Mouse (Mus musculus) cerebellum, postnatal 25 days (tissue): ENCODE measurements around the gene Socs2.
"Not testable (repeated sequence)": the region's sequence is repeated elsewhere in the genome, so short reads cannot be mapped to it uniquely, and the experiment has no call there.

Source experiments
- DNase-seq, 2 experiments: peaks; one replicate each; pipeline ENCODE4 v3.0.0; 2021; ENCODE audit warnings: mixed read lengths in 2 of 2

Socs2 gene

DNA sequence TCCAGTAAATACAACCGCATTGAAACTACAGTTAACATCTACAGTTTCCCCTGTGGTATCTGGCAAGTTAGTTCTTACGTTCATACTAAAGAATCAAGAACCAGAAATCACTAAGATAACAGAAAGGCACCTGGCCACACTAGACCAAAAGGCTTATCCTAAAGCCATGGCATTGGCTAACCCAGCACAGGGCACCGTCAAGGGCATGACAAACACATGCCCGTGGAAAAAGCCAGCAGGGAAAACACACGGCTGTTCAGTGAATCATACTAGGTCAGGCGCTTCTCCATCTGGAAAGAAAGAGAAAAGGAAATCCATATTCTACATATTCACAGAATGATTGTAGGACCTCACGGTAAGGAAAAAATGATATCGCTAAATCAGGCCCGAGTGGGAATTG is 26.1 kb downstream of the Socs2 start:
- DNase-seq = no peak

DNA sequence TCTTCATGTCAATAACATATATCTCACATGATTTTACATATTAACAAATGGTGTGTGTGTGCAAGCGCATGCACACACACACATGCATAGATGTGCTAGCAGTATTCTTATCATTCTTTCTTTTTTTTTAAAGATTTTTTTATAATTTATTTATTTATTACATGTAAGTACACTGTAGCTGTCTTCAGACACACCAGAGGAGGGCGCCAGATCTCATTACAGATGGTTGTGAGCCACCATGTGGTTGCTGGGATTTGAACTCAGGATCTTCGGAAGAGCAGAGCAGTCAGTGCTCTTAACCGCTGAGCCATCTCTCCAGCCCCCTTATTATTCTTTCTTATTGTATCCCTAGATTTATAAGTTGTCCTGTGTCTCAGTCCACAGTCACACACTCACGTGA is 27.2 kb downstream of the Socs2 start:
- DNase-seq = not testable (repeated sequence)

DNA sequence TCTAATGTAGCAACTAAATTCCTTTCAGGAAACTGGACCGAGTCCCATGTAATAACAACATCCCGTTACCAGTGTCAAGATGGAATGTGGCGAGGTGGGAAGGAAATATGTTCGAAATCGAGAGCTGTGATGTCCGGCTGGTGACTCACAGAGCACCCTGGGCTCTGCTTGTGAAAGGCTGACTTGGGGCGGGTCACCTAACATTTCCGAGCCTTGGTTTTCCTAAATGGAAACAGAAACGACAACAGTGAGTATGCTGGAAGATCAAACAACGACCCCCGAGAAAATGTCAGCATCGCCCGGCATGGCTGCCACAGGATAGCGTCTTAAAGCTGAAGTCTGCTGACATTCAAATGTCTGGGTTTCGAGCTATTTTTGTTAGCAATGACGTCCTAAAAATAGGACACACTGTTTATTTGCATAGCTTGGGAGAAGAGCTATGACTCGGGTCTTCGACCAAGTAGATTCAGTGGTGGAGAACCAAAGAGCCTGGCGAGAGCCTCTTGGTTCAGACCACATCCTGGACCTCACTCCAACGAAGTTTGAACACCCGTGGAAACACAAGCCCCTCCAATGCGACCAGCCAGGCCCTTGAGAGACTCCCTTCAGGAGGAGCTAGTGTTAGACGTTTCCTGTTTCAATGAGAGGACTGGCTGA is 28.0 kb downstream of the Socs2 start:
- no peak for DNase-seq

DNA sequence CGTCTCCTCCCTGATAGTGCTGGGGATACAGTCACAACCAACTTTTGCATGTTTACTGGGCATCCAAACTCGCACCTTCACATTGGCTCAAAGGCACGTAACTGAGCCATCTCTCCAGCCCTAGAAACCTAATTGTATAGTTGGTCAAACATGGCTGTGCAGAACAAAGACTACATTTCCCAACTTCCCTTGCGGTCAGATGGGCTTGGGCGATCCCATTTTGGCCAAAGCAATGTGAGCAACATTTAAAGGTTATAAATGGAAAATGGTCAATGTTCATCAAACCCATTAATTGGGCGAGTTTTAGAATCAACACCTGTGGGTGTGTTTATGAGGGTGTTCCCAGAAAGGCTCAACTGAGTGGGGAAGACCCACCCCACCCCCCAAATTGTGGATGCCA is 30.5 kb downstream of the Socs2 start:
- DNase-seq = no peak

DNA sequence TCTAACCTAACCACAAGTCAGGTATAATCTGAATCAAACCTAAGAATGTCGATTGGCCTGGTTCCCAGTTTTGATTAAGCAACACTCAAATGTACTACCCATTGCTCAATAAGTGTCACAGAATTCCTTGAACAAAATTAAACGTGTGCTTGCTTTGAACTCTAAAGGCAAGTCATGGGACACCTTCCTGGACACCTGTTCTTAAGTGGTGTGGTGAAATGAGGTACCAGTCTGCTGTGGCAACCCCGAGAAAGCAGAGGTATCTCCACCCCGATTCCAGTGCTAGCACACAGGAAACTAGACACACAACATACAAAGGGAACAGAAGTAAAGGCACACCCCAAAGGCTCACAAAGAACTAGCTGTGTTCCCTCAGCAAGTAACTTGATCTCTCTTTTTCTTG is 31.2 kb downstream of the Socs2 start:
- DNase-seq = no peak

DNA sequence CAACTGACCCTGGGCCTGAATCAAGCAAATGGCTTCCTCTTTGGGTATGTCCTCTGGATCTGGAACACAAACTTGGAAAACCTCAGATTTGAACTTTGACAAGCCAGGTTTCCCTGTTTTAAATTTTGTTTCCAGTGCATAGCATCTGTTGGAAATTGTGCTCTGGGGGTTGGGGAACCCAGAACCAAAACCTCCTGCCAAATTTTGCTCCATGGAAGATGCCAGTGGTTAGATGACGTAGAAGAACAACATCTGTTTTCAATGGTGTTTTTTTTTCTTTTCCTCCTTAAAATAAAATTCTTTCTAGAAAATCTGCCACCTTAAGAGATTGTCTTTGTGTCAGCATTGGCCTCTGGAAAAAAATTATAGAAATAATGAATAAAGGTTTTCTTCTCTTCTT is 31.9 kb downstream of the Socs2 start:
- DNase-seq = no peak

DNA sequence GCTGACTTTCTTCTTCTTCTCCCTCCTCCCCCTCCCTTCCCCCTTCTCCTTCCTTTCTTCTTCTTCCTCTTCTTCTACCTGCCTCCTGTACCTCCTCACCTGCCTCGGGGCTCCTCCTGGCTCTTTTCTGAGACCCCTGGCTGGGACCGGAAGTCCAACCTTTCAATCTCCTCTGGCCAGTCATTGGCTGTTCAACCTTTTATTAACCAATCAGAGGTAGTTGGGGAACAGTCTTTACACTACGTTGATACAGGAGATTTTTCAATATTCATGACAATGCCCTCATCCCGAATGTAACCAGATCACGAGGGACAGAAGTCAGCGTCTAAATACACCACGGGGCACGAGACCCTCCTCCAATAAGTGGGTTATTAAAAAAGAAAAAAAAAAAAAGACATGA is 32.5 kb downstream of the Socs2 start:
- no peak for DNase-seq

DNA sequence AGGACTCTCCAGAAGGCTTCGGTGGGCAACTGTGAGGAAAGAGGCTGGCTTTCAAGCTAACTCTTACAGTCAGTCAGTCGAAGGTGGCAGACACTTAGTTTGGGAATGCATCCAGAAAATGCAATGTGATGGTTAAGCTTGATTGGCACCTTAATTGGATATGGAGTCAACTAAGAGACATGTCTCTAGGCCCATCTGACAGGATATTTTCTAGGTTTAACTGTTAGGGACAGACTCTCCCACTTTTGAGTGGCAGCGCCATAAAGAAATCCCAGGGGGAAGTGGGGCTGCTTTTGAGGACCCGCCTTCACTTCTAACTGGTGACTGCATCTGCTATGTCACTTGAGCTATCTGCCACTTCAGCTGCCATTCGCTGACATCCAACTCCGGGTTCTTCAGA is 43.6 kb downstream of the Socs2 start:
- DNase-seq = no peak

DNA sequence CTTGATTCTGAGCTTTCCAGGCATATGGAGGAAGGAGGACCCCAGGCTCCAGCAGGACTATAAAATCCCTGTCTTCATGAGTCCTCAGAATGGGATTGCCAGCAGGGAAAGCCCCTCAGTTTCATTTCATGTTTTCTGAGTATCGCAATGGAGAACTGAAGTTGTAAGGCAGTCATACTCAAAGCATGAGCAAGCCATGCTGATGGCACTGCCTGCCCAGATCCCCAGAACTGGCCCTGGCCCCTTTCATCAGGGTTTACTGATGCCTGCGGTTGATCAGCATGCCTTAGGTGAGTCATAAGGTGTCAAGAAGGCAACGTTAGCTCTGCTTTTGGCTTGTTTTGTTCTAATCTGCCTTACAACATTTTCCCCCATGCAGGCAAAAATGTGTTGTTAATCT is 45.0 kb downstream of the Socs2 start:
- DNase-seq = no peak

DNA sequence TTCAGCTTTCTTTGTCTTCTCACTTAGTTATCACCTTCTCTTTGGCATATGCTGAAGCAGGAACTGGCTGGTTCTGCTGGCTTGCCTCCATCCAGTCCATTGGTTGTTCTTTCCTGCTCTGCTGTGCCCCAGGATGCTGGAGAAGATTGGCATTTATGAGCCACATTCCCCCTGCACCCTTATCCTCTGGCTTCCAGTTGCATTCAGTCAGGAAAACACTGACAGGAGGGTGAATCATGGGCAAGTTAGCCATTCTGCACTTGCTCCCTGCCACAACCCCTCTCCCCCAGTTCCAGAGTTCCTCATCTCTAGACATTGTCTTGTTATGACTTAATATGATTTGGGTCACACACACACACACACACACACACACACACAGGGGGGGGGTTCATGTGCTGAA is 47.8 kb downstream of the Socs2 start:
- no peak for DNase-seq

DNA sequence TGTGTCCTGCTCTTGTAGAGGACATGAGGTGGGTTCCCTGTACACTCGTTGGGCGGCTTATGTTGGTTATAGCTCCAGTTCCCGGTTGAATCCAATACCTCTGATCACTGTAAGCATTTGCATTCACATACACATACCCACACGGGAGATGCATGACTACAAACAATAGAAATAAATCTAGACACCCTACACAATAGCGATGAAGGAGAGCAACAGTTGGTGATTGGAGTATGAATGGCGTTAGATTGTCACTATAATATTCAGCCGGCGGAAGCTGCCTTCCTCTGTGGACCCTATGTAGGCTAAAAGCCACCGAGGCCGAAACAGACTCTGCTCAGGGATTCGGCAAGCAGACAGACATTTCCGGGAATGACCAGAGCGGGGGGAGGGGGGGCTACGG is 48.8 kb downstream of the Socs2 start:
- no peak for DNase-seq

DNA sequence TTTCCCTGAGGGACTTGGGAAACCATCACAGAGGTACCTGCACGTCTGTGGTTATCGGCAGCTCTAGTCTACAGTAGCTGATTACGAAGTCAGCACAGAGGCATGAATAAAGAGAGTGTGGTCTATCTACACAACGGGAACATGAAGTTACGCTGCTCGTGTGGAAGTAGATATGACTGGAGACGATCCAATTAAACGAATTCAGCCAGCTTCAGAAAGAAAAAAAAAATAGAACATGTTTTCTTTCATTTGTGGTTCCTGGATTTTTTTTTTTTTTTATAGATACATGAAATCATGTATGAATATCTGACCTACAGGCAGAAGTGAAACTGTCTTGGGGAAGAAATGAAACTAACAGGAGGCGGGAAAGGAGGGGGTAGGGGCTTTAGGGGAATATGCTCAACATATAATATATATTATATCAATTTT is 49.3 kb downstream of the Socs2 start:
- no peak for DNase-seq

DNA sequence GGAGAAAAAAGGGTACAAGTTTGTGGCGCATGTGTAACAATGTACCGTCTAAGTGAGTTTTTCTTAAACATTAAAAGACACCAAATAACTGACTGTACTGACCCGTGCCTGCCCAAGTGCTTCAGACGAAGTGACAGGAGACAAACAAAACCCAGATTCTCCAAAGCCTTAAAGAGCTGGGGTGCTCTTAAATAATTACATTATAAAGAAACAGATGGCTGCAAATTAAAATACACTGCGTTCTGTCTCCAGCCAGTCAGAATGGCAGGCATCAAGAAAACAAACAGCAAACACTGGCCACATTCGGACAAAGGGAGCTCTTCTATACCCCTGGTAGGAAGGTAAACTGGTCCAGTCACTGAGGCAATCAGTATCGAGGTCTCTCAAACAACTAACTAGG is 49.7 kb downstream of the Socs2 start:
- DNase-seq = no peak

DNA sequence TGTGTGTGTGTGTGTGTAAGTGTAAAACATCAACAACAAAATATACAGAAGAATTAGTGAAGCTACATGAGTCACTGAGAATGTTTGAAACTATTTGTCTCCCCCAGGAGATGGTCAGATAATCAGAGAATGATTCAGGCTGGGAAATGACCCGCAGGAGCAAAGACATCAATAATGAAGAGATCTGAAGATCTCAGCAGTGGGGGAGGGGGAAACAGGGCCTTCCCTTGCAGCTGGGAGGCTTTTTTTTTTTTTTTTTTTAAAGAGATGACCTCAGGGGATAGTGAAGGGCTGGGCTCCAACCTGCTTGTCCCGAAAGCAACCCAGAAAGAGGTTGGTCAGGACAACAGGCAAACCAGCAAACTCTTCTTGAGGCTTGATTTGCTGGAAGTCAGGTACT is 54.7 kb downstream of the Socs2 start:
- no peak for DNase-seq

DNA sequence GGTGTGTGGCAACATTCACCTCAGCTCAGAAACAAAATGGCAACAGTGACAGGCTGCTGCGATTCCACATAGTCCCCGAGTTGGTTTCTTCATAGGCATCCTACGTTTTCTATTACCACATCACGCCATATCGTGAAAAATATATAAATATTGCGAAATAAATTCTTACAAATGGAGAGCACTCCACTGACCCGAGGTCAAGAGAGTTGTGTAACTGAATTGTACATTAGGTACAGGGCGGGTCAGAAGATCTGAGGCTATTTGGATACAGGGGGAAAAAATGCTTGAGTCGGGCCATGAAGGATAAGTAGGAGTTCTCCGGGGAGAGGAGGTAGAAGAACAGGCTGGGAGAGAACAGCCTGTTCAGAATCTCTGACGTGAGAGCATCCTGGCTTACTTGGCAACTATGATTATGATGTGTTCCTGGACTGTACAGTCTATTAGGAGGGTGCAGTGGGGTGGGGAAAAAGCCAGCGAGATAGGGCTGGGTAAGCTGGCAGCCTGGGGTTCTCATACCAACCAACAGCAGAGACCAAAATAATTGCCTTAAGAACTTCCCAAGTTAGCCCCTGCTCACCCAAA is 55.6 kb downstream of the Socs2 start:
- DNase-seq = no peak

DNA sequence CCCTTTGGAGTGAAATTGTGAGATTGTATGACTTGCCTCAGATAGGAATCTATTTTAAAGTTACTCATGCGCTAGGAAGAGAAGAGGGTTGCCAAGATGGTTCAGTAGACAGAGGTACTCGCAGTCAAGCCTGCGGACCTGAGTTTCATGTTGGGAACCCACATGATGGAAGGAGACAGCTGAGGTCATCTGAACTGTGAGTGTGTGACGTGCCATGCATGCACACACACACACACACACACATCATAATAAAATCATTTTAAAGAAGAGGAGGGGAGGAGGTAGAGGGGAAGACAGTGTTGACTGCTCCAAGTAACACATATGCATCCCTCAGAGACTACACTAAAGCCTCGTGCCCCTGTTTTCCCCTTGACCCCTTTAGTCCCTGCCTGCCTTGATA is 56.9 kb downstream of the Socs2 start:
- DNase-seq = no peak

DNA sequence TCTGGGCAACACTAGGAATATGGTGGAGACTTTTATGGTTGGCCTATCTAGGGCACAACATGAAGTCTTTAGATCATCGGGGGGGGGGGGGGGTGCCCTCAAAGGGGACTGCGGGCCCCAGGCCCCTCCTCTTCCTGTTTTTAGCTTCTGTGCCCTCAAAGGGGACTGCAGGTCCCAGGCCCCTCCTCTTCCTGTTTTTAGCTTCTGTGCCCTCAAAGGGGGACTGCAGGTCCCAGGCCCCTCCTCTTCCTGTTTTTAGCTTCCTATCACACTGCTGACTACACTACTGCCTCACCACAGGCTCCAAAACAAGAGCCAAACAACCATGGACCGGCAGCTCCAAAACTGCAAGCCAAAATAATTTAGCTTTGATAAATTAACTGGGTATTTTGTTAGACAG is 59.3 kb downstream of the Socs2 start:
- no peak for DNase-seq

DNA sequence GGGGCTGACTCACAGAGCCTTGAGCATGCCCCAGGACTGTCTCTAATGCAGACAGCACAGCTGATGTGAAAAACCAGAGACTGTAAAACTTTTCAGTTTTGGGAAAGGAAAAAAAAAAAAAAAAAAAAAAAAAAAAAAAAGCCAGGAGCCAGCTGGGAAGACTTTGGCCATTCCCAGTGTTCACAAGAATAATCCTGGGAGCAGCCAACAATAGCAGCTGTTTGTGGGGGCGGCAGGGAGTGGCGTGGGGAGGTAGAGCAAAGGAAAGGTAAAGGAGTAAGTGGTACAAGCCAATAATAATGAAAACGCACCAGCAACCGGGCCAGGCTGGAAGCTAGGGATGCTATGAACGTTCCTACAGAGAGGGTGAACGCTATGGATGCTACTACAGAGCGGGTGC is 60.3 kb downstream of the Socs2 start:
- no peak for DNase-seq

DNA sequence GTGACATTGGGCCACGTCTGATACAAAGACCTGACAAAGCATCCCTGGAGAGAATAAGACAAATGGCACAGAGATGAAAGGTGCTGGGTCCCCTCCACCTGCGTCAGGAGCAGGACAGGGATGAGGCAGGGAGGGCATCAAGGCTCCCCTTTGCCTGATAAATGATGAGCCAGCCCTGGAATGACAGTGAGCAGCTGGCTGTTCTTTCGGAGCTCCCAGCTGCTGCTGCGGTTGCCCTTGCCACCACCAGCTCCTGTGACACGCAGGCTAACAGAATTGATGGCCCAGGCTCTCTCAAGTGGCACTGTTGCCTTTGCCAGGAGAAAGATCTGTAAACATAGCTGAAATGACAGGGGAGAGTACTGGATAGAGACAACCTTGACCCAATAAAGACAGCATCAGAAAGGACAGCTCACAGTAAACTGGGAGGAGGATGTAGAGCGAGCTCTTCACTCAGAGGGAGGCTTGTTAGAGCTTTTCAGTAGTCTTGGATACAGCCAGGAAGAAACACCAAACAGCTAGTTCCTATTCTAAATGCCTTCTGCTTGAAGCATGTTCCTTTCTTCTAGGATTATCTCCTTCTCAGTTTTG is 61.2 kb downstream of the Socs2 start:
- DNase-seq = no peak

DNA sequence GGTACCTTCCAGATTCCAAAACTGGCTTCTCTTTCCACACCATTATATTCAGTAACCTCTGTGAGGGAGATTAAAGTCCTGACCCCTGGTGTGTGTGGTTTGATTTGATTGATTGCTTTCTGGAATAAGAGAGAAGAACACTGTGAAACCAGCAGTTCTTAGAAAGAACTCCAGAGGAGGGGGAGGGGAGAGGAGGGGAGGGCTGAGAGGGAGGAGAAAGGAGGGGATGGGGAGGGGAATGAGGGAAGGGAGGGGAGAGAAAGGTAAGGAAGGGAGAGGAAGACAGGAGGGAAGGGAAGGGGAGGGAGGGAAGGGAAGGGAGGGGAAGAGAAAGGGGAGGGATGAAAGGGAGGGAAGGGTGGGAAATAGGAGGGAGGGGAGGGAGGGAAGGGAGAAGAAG is 62.3 kb downstream of the Socs2 start:
- no peak for DNase-seq

DNA sequence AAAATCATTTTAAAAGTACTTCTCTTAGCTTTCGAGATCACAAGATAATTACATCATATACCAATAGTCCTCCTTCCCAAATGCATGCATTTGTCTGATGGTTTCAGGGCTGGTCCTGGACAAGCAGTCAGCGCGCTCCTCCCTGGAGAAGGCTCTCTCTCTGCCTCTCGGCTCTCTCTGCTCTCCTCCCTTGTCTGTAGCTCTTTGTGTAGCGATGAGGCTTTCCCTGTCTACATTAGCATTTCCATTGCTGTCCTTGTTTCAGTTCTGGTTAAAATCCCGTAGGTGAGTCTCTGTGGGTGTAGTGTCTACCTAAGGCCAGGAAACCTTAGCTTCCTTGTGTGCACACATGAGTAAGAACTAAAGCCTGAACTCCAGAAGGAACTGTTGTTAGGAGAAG is 62.9 kb downstream of the Socs2 start:
- DNase-seq = no peak

DNA sequence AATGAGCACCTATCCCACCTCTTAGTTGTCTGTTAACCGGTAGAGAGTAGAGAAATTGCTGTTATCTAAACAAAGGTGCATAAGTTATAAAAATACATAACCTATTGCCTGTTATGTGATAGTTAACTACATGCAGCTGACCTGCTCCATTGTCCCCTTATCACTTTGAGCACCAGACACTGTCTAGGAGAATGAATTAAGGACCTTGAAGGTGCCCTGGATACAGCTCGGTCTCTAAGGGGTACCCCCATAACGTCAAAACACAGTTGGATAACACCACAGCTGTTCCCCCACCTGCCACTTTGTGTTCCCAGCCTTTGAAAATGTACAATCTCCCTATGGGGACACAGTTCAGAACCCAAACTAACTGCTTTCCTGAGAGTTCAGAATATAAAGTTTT is 68.5 kb downstream of the Socs2 start:
- no peak for DNase-seq

DNA sequence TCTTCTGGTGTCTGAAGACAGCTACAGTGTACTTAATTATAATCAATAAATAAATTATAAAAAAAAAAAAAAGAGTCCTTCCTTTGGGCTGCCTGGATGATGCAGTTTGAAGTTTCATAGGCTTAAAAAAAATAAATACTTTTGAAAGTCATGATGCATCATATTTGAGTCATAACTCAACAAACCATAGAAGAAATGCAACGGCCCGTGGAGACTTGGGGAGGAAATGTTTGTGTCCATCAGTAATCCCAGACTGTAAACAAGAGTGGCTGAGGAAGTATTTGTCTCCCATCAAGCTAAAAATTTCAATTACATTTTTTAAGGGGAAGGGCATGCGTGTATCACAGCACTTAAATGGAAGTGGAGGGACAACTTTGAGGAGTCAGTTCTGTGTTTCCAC is 69.2 kb downstream of the Socs2 start:
- DNase-seq = no peak

DNA sequence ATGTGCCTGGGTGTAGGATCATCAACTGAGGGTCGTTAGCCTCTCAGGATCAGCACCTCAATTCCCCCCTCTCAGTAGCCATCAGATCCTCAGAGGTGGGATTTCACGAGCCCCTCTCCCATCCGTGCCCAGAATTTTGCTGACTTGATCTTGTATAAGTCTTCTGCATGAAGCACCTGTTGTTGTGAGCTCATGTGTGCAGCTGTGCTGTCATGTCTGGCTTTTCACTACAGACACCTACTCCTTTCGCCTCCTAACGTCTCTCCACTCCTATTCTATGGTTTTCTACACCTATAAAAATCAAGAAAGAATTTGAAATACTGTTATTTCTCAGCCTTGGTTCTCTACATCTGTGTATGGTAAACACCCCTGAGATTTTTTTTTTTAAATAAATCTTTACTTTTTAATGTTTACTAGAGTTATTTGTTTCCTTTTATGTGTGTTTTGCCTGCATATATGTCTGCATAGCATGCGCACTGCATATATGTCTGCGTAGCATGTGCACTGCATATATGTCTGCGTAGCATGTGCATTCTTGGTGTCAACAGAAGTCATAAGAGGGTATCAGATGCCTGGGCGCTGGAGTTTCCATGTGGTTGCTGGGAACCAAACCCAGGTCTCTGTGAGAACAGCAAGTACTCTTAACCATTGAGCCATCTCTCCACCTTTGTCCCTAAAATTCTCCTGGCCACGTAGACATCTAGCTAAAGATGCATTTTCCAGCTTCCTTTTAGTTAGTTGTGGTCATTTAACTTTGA is 74.0 kb downstream of the Socs2 start:
- no peak for DNase-seq
